Mouse (Mus musculus): Measurements from ENCODE around the gene Chrm1.

Chrm1 gene

DNA sequence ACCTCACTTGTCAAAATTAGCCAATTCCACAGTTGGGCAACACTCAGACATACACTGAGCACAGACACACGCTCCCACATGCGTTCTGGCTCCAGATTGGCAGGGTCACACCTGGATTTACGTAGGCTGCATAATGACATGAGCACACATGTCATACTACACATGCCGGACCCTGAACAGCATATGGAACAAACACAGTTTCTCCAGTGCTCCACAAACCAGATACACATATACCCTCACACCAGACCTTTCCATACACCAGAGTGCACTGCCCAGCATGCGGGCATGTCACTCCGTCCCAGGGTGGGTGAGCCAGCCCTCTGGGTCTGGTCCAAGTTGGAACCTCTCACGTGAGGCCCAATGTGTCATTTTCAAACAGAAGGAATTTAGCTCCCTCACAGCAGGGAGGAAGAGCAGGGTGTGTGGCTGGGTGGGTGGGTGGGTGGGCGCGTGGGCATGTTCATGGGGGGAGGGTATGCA is at the start of gene Chrm1:
Gene Chrm1 (plus strand): TSS at position 430 of the 480 bp plus-strand sequence.
- no peak for DNase-seq (ENCODE audit: low read depth, low spot score)

DNA sequence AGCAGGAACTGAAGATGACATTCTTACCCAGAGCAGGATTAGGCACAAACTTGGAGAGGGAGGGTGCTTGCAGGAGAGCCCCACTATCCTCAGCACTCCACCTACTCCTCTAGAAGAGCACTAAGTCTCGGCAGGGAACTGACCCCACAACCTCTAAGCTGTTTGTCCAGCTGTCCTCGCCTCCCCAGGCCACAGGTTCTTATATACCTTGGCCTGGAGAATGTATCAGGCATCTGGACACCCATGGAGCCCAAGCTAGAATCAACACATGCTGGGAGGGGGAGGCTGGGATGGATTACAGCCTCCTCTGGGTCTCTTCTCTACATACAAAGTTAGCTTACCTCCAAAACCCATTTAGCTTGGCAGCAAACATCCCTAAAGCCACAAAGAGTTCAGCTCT is 49.2 kb upstream of the Chrm1 start:
- DNase-seq (ENCODE audit: low read depth, low spot score): no peak

DNA sequence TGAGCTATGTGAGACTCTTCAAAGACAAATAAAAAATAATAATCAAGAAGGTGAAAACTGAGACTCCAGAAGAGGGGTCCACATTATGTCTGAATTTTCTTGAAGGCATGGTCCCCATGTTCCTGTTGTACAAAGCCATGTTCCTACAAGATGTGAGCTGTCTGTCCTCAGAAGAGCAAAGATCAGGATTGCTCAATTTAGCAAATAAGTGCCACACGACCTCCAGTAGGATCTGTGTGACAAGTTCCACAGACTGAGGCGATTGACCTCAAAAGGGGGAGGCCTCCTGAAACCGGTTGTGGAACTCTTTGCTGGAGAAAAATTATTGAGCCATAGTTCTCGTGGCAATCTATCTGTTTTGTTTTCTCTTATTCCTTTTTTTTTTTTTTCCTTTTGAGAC is 47.3 kb upstream of the Chrm1 start:
- DNase-seq (ENCODE audit: low read depth, low spot score): no peak

DNA sequence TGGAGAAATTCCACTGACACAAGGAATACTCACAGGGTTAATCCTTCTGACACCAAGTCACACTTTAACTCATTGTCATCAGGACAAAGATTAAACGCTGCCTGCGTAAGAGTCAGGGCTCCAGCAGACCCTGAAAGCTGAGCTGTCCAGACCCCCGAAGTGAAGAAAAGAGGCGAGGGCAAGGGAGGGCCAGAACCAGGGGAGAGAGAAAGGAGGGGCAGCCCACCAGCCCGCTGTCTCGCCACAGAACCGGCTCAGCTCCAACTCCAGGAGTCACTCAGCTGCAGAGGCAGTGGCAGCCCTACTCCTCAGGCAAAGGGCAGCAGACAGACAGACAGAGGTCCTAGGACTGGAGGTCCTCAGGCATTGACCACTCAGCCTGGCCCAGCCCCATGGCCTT is 45.7 kb upstream of the Chrm1 start, which contains the start of gene Slc22a6:
Gene Slc22a6 (plus strand): TSS at position 136 of the 400 bp plus-strand sequence.
- DNase-seq (ENCODE audit: low read depth, low spot score): no peak

DNA sequence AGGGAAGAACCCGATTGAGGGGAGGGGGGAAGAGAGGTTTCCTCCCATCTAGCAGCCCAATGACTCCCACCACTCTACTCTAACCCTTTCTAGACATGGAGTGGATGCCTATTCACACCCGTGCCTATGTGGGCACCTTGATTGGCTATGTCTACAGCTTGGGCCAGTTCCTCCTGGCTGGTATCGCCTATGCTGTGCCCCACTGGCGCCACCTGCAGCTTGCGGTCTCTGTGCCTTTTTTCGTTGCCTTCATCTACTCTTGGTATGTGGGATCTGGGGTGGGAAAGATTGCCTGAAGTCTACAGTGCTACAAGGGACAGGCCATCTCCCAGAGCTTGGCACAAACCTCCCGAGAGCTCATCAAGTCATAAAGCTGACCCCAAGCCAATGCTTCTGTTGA is 42.5 kb upstream of the Chrm1 start:
- no peak for DNase-seq (ENCODE audit: low read depth, low spot score)

DNA sequence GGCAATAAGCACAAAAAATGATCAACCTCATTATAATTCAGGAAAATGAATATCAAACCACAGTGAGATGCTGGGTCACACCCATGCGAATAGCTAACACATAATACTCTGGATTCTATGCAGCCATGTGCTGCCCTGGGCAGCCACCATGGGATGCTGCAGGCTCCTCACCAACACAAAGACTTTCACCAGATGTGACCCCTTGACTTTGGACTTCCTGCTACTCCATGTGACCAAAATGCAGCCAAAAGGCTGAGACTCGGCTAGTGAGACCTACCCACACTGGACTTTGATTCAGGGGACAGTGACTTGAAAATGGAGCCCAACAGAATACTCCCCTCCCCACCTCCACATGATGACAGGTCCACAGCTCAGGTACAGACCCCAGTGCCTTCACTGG is 33.3 kb upstream of the Chrm1 start:
- DNase-seq (ENCODE audit: low read depth, low spot score): peak; percentile 4

DNA sequence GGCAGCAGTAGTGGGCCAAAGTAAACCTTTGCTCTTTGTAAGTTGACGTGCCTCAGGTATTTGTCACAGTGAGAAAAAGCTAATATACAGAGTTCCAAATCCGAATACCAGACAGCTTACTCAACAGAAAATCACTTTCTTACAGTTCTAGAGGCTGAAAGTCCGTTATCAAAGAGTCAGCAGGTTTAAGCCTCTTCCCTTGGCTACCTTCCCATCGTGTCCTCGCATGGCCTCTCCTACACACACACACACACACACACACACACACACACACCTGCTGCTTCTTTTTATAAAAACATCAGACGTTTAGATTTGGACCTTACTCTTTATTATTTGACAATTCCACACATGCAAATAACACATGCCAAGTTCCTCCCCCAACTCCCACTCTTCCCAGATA is 32.8 kb upstream of the Chrm1 start:
- DNase-seq (ENCODE audit: low read depth, low spot score): no peak

DNA sequence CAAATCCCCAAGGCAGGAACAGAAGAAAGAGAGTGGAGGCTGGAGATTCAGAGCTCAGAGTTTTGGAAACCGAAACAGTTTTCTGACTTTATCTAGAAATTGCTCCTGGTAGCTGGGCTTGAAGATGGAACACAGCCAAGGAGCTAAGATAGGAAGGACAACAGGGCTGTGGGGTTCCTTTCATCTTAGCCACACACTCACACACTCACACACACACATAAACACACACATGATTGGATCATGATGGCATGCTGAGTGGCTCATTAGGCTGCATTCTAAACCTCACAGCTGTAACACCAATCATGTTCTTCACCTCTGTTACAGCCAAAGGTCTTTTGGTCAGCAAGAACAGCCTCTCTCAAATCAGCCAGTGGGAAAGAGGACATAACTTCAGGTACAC is 31.6 kb upstream of the Chrm1 start:
- no peak for DNase-seq (ENCODE audit: low read depth, low spot score)

DNA sequence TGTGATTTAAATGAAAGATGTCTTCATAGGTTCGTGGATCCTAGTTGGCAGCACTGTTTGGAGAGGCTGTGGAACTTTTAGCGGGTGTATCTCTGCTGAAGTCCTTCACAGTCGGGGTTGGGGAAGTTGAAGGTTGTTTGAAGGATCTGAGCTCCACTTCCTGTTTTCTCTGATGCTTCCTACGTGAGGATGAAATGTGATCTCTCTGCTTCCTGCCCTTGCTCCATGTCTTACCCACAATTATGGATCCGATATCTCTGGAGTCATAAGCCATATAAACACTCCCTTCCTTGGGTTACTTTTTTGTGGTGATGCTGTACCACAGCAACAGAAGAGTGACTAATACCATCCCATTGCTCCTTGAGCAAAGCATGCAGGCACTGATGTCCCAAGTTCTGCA is 21.5 kb upstream of the Chrm1 start:
- DNase-seq (ENCODE audit: low read depth, low spot score): no peak

DNA sequence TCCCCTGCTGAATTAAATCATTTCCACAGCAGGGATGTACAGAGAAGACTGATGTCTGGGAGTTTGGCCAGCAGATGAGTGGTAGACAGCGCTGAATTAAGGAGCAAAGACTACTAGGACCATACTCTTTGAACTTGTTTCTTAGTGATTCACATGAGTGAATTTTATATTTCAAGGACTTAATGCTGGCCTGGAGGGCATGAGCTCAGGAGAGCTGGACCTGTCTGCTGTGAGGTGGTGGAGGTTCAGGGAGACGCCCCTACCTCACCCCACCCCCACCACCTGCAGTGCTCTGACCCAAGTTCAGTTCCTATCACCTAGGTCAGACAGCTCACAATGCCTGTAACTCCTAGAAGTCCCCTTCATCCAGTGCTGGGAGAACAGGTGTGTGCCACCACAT is 17.2 kb upstream of the Chrm1 start:
- no peak for DNase-seq (ENCODE audit: low read depth, low spot score)

DNA sequence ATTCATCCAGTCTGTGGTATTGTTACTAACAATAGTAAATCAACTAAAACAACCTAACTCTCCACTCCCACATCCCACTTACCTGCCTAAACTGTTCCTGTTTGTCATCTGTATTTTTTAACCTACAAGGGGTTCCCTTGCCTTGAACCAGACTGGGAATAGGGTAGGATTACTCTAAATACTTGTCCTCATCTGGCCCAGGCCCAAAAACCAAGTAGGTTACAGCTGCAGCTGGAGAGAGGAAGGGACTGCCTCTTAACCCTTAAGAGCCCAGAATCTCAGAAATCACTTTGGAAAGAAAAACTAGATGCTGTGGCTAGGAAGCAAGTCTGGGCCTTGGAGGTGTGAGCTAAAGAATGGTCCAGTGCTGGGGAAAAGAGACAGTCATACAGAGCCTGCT is 7.8 kb upstream of the Chrm1 start:
- DNase-seq (ENCODE audit: low read depth, low spot score): no peak

DNA sequence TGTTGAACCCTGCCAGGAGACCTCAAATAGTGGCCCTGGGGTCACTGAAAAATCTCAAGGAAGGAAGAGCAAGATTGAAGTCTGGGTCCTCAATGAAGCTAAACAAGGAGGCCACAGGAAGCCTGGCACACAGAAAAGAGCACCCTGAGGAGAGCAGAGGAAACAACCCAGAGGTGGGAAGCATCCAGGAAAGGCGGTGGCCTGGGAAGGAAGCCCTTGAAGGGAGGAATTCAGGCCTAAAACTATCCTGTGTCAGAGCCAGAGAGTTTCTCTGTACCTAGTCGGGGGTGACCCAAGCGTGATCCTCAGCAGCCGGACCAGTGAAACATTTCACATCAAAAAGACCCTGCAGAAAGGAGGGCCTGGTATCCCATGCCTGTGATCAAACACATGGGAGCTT is 7.2 kb upstream of the Chrm1 start:
- DNase-seq (ENCODE audit: low read depth, low spot score): no peak

DNA sequence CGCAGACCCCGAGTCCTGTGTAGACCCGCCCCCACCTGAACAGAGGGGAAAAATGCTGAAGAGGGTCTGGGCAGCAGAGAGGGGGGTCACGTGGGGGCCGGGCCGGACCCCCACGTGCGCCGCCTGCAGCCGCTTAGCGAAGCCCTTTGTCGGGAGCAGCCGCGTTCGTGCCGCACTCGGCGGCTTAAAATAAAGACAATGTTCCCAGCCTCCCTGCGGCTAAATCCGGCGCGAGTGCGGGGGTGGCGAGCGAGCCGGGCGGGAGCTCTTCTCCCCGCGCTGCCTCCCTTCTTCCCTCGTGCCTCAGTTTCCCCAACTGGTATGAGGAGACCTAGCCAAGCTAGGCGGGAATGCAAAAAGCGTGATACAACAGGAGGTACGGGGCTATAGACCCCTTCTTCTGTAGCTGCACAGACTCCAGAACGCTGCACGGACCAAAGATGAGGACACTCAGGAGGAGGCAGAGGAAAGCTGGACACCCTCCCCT is 1.7 kb upstream of the Chrm1 start:
- DNase-seq (ENCODE audit: low read depth, low spot score): peak; percentile 38

DNA sequence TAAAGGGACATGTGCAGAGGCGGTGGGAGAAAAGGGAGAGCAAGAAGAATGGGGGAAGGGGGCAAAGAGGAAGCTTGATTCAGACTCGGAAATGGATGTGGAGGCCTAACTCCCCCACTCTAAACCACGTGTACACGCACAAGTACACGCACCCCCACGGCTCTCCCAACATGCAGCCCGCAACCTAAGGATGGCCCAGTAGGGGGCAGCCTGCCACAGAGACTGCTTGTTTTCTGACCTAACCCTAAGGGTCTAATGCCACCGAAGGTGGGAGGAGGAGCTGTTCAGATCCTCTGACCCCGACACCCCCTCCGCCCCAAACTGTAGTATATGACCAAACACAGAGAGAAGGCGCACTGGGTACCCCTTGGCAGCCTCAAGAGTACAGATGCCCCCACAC is 1.3 kb upstream of the Chrm1 start:
- DNase-seq (ENCODE audit: low read depth, low spot score): peak; percentile 66

DNA sequence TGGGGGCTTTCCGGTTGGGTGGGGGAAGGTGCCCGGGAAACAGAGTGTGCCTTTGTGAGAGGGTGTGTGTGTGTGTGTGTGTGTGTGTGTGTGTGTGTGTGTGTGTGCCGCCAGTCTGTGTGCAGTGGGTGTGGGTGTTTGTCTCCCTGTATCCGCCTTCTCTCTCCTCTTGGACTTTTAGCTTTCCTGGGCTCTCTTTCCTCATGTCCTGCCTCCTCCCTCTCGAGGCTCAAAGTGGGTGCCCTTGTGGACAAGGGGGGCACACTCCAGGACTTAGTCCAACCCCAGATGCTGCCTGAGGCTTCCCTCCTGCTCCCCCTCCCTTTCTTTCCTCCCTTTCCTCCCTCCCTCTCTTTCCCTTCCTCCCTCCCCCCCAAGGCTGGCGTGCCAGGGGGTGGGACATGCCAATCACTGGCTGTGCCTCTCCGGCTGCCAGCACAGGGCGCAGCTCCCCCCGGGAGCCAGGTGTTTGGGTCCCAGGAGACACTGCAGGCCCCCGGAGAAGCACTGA is 377 bp downstream of the Chrm1 start:
- no peak for DNase-seq (ENCODE audit: low read depth, low spot score)

DNA sequence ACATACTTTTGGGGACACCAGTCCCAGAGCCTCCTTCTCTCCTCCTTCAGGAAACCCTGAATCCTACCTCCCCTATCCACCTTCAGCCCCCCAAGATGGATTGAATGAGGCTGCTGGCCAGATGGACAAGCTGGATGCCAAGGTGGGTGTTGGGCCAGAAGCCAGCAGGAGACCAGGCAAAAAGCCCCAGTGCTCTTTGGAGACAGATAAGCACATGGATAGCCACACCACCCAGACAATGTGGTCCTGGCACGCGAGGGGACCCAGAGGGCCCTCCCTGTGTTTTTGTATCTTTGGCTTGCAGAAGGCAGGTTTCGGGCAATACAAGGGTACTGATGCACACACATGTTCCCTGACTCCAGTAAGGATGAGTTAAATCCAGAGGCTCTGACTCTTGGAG is 1.3 kb downstream of the Chrm1 start:
- no peak for DNase-seq (ENCODE audit: low read depth, low spot score)

DNA sequence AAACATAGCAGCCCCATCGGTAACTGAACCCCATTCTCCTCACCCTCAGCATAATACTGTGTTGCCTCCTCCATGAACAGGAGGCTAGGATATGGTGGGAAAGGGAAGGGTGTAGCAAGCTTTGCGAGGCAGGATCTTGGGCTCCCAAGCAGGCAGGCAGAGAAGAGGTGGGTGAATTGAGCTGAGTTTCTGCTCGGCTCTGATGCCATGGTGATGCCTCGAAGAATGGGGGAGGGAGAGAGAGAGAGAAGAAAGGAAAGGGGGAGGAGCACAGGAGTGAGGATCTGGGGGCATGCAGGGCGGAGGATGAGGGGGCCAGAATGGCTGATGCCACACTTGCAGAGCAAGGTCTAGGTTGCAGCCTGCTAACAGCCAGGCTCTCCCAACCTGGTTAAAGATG is 2.2 kb downstream of the Chrm1 start:
- DNase-seq (ENCODE audit: low read depth, low spot score): no peak

DNA sequence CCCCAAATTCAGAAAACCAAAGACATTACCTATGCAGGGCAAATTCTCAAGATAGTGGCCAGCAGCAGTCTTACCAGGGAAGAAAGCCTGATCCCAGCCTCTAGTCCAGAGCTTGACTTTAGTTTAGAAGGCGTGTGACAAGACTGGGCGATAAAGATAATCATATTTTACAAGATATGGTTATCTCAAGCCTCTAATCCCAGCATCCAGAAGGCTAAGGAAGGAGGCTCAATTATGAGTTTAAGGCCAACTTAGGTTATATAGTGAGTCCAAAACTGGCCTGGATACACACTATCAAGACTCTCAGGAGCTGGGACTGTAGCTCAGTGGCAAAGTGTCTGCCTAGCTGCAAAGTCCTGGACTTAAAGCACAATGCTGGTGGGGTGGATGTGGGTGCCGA is 9.3 kb downstream of the Chrm1 start:
- DNase-seq (ENCODE audit: low read depth, low spot score): no peak

DNA sequence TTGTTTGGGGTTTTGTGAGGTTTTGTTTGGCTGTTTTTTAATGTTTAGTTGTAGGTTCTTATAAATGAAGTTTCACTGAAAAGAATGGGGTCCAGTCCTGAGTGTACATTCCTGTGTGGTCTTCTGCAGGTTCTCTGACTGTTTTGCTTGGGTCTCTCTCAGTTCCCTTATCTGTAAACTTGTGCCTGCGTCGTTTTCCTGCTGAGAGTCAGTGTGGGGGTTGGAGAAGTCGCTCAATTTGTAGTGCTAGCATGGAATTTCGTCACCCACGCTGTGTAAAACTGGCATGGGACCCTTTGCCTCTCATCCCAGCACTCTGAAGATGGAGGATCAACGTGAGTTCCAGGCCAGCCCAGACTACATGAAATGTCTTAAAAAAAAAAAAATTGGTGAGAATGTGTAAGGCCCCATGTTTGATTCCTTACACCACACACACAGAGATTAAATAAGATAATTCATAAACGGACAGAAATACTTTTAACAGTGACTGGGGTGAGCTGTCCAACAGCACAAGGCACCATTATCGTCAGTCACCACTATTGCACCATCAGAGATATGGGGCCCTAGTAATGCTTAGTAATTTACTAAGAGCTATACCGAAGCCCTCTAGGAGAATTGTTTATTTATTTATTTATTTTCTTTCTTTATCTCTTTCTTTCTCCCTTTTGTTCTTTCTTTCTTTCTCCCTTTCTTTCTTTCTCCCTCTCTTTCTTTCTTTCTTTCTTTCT is 9.9 kb downstream of the Chrm1 start:
- DNase-seq (ENCODE audit: low read depth, low spot score): no peak

DNA sequence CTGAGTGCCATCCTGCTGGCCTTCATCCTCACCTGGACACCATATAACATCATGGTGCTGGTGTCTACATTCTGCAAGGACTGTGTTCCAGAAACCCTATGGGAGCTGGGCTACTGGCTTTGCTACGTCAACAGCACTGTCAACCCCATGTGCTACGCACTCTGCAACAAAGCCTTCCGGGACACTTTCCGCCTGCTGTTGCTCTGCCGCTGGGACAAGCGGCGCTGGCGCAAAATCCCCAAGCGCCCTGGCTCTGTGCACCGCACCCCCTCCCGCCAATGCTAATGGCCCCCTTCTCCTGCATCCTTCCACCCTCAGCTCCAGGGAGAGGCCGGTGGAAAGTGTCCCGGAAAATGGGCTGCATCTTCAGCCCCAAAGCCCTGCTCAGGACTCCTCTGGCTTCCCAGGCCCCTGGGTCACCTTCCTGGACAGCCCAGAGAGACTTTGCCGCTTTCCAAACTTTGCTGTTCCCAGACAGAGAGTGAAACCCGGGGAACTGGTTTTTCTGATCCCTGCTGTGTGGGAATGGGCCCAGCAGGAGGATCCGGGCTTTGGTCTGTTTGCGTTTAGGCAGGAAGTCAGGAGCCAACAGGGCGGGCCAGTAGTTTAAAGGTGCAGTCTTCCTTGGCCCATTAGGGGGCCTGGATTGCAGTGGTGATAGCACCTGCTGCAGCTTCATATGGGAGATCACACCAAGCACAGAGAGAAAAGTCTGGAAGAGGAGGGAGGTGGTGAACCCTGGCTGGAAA is 15.6 kb downstream of the Chrm1 start:
- DNase-seq (ENCODE audit: low read depth, low spot score): no peak

DNA sequence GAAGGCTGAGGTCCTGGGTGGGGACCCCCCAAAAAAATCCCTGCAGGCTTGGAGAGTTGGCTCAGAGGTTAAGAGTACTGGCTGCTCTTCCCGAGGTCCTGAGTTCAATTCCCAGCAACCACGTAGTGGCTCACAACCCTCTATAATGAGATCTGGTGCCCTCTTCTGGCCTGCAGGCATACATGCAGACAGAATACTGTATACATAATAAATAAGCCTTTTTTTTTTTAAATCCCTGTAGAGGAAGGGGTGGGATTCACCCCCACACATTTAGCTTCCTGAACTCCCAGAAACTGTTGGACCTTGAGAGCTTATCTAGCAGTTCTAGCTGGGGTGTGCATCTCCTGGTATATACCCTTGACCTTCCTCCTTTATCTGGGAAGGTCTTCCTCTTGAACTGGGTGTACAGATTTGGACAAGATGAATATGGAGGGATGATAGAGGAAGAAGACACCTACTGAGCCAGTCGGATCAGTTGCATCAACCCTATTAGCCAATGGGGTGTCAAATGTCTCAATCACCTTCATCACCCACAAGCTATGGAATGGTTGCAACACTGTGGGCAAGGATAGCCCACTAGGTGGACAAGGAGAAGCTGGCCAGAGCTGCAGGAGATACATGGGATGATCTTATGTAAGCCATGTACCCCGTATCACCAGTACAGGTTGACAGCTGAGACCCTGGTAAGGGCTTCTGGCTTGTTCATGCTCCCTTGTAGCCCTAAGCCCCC is 18.2 kb downstream of the Chrm1 start:
- no peak for DNase-seq (ENCODE audit: low read depth, low spot score)

DNA sequence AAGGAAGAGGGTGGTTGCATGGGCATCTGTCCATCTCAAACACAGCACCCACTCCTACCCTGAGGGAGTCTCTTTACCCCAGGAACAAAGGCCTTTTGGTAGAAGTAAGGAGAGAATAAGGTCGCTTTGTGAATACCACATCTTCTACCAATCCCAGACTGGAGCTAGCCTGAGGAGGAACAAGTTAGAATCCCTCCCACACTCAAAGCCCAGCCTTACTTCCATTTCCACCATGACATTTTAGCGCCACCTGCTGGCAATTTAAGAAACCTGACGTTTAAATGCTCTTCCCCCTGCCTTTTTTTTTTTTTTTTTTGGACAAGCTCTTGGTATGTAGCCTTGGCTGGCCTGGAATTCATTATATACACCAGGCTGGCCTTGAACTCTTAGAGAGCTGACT is 19.4 kb downstream of the Chrm1 start:
- peak; percentile 93 for DNase-seq (ENCODE audit: low read depth, low spot score)

Data from forelimb bud, embryonic 11.5 days (tissue).